Mouse (Mus musculus) urinary bladder, adult 18-20 months (tissue): ENCODE data around the gene Dnah17.

Experiments used
- DNase-seq, 2 experiments: peaks; one replicate each; pipeline ENCODE4 v3.0.0; 2022; ENCODE audit warnings: low spot score in 2 of 2, mixed read lengths in 2 of 2

The Dnah17 gene

GRCm38 (mm10) chr11:118023475-118023874 is 107.0 kb downstream of the Dnah17 start:
- DNase-seq = no peak

- DNase-seq = peak in 1 of 2 experiments; percentile 53
Observed at GRCm38 (mm10) chr11:118021806-118022205, 108.6 kb downstream of the Dnah17 start.

- no peak for DNase-seq
Observed at GRCm38 (mm10) chr11:118018328-118018727, 112.1 kb downstream of the Dnah17 start.

- no peak for DNase-seq
Observed at GRCm38 (mm10) chr11:118015381-118016145, 114.9 kb downstream of the Dnah17 start.

GRCm38 (mm10) chr11:118014391-118014995 is 115.9 kb downstream of the Dnah17 start:
- no peak for DNase-seq

GRCm38 (mm10) chr11:118013339-118013738 is 117.1 kb downstream of the Dnah17 start:
- no peak for DNase-seq

GRCm38 (mm10) chr11:118012595-118012994 is 117.8 kb downstream of the Dnah17 start:
- no peak for DNase-seq

DNA sequence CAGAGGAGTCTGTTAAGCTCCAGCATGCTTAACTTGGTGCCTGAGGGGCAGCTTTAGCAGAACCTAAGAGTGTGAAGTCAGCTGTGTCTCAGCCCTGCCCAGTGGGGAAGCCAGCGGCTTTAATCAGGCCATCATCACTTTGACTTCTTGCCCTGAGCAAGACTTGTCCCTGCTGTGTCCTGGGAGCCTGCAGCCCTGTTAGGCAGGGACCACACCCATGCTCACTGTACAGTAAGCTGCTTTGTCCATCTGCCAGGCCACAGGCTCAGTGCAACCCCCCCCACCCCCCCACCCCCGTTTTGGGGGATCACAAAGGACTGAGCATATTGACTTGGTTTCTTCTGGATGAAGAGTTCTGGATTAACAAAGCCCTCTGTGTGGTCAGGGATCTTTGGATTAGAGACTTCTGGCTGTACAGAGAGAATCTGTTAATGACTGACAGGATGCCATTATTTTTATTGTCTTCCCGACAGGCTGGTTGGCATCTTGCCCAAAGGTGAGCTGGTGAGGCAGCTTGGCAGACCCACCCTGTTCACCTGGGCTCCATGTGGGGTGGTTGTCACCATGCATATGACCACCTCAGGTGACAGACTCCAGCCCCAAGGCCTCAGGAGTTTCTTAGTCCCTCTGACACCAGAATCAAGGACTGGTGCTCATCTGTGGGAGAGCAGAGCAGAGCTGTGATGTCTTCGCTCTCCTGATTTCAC is 120.4 kb downstream of the Dnah17 start:
- no peak for DNase-seq

DNA sequence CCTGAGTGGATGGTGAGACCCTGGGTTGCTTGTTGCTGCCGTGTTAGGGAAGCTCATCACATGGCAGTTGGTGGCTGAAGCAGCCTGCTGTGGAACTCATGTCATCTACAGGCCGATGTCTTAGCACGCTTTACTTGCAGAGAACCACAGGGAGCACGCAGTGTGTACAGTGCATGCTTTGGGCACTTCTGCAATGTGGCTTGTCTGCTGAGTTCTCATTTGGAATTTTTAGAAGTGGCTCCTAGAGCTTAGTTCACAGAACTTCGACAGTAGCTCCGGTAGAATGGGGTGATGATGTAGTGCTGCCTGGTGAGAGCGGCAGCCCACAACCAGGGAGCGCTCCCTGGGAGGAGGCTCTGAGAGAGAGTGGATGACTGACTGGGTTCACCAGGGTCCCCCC is 121.6 kb downstream of the Dnah17 start:
- no peak for DNase-seq

GRCm38 (mm10) chr11:118008144-118008805 is 122.2 kb downstream of the Dnah17 start:
- no peak for DNase-seq

DNA sequence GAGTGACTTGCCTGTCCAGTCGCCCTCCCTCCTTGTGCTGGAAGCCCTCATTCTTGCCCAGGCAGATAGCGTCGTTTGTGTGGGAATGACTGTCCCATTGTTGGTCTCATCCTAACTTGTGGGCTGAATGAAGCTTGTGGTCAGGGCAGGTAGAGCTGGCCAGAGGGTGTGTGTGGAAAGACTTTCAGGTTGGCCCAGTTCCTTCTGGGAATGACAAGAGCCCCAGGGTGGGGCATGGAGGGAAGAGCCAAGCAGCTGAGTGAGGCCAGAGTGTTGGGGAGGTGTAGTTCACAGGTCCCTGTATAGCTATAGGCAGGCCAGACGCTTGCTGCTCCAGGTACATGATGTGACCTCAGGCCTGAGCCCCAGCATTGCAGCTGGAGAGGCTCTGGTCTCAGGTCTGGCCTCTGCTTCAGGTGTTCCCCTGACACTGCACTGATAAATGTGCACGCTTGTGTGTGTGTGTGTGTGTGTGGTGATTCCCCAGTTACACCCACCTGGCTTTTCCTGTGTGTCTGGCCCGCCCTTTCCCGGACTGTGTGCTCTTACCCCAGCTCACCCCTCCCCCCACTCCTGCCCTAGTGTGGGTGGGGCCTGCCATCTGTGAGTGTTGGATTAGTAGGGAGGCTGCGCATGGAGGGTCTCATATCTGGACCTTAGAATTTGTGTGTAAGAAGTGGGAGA is 122.8 kb downstream of the Dnah17 start:
- no peak for DNase-seq

GRCm38 (mm10) chr11:118004217-118004616 is 126.2 kb downstream of the Dnah17 start:
- no peak for DNase-seq

DNA sequence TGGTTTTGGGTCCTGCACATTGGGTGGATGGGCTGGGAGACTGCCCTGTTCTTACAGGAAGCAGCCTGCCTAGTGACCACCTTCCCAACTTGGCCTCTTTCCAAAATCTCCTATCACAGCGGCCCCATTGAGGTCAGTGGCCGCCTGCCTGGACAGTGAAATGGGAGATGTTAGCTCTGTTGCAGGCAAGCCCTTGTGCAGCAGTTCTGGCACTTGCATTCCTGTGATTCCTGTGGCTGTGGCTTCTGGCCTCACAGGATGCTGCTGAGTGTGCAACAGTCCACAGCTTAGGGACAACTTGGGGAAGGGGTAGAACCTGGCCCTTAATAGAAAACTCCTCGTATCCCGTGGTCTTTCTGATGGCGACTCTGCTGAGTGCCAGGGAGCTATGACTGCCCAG is 126.7 kb downstream of the Dnah17 start:
- no peak for DNase-seq

DNA sequence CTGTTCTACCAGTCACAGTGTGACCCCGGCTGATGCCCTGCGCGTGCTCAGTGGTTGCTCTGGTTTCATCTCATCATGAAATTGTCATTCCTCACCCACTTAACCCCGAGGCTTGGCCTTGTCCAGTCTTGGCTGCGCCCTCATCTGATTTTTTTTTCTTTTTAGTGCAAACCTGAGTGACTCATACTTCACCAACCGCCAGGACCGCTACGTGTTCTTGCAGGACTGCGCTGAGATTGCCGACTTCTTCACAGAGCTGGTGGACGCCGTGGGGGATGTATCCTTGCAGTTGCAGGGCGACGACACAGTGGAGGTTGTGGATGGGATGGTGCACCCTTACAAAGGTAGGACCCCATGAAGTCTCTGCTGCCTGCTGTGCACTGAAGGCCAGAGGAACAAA is 127.3 kb downstream of the Dnah17 start:
- DNase-seq = no peak

- no peak for DNase-seq
Observed at GRCm38 (mm10) chr11:118000565-118001215, 129.7 kb downstream of the Dnah17 start.

GRCm38 (mm10) chr11:118000083-118000482 is 130.4 kb downstream of the Dnah17 start:
- DNase-seq = no peak

DNA sequence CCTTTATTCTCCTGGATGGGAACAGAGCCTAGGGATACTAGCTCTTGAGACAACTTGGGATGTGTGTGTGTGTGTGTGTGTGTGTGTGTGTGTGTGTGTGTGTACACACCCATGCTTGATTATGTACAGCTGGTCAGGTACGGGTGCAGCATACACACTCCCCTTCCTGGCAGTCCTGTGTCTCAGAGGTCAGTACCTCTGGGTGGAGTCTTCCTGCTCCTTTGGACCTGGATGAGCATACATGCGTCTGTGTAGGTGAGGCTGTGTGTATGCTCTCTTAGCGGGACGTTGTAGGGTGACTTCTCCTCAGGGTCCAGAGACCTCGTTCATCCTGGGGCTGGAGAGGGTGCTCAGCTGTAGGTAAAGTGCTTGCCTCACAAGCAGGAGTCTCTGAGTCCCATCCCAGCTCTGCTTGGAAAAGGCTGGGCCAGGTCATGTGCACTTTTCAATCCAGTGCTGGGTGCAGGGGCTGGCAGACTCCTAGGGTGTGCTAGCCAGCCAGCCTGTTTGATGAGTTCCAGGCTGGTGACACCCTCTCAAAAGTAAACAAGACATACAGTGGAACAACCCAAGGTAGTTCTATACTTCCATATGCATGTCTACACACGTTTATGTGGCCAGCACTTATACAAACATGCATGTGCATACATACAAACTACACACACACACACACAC is 131.0 kb downstream of the Dnah17 start:
- DNase-seq = no peak

DNA sequence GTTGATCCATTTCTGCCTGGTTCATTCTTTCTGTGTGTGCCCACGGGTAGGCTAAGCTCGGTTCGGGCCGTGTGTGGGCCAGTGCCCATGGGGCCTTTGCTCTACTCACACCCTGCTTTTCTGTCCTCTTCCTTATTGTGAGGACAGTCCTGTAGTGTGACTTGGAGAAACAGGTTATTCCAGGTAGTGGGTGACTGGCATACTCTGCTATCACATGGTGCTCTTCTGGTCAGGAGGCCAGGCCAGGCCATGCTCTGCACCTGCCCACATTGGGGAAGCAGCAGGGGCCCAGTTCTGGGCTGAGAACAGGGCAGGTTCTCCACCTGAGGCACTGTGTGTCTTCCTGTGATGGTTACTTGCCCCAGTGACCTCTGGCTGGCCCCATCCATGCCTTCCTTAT is 132.1 kb downstream of the Dnah17 start:
- DNase-seq = no peak

DNA sequence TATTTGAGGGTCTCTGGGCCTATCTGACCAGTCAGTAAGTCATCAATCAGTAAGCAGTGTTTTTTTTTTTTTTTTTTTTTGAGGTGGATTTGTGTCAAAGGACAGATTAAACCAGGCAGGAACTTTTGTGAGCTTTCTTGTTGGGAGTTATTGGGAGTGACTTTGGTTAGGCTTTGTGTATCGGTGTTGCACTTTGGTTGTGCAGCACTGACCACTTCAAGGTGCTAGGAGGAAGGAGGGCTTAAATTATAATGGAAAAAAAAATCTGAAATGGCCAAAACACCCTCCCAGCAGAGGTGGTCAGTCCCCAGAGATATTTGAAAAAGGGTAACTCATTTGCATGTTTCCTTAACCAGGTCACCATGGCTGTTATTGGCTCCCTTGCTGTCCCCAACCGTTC is 133.3 kb downstream of the Dnah17 start:
- no peak for DNase-seq

DNA sequence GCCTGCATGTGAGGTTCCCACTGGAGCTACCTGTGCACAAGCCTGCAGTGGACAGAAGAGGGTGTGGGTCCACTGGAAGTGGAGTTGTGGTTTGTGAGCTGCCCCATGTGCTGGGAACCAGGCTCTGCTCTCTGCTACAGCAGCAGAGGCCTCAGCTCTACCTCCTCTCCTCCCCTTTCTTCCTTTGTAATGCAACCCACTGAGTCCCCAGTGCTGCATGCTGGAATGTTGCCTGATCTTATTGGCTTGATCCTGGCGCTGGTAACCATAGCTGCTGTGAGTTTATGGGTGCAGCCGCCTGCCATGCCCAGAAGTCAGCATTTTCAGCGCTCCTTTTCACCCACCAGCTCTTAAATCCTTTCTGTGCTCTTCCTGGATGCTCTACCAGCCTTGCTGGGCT is 134.4 kb downstream of the Dnah17 start:
- DNase-seq = no peak

DNA sequence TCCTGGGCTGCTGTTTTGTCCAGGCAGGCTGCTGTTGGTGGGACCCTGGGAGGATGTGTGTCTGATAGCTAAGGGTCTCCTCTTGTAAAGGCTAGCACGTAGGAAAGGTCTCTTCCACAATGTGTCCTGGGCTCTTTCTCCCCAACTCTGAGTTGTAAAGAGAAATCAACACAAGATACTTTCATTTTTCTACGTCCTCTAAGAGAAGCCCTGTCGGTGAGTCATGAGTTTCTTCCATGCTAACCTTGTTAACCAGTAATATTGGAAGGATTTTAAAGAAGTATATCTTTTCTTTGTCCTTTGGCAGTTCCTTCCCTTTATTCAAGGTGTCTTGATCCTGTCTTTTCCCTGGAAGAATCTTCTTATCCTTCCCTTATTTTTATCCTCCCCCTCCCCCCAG is 134.8 kb downstream of the Dnah17 start:
- no peak for DNase-seq
